Mouse (Mus musculus): ENCODE measurements around the gene Gpbar1. TPM values are rescaled to one million over a fixed set of nuclear protein-coding genes. Genes with fewer than 3 reads are reported as not detected.

Gene Gpbar1
- polyA plus RNA-seq, 2 experiments, result 0.57 to 1.1 TPM

DNA sequence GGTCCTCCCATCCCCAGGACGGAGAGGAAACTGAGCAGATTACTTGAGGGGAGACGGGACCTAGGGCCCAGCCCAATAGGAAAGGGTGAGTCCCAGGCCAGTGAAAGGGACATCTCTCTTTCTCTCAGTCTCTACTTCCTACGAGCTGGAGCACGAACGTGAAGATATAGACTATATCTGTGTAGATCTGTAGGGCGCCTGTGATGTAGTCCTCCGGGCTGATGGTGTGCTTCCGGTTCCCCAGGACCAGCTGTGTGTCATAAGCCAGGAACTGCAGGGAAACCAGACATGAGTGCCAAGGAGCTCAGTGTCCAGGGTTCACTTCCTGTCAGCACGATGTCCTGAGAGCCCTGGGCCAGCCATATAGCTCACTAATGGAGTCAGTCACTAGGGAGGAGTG lies 10.9 kb downstream of the Gpbar1 start:
- DNase-seq (ENCODE audit: low read depth in 3 of 3, low spot score in 3 of 3) (no peak), ATAC-seq (ENCODE audit: insufficient read depth) (no peak)
- WGBS (ENCODE audit: insufficient replicate concordance), result 69% methylated on average over 9 of the region's 9 CpGs

DNA sequence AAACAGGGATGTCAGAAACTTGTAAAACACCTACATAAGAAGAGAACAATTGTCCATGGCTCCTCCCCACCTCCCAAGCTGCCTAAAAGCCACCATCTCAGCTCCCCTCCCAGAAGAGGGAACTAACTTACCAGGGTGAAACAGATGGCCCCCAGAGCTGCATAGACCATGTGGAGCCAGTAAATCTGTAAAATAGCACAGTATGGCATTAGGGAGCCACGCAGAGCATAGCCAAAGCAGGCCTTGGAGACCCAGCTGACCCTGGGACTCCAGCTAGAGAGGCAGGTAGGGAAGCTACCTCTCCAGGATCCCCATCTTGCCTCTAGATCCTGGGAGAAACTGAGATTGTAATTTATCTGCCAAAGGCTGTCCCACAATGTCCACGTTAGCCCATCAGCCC lies 11.4 kb downstream of the Gpbar1 start:
- 63% methylated on average over 2 of the region's 2 CpGs for WGBS (ENCODE audit: insufficient replicate concordance)
- Histone ChIP-seq H3K4me1 (replicated peaks; ENCODE audit: control insufficient read depth in 2 of 2, insufficient read depth in 2 of 2, low read length in 1 of 2) (peaks cover 17 to 18% of the 10 kb centered on the region in 2 experiments), H3K36me3 (replicated peaks; ENCODE audit: control insufficient read depth, insufficient read depth, low read depth) (peaks cover 4% of the 10 kb centered on the region; the same call in 1 of the 2 replicates)

More for the DNA sequence above, 10.9 kb downstream of the Gpbar1 start:
- H3K4me2 ChIP-seq (ENCODE audit: low read depth), result no peak overlapping the region
- no peak overlapping the region for H3K9ac ChIP-seq (replicated peaks)
- no peaks in the 10 kb centered on the region for H3K27me3 ChIP-seq (ENCODE audit: control insufficient read depth, insufficient read depth, low read length)
- no peaks in the 10 kb centered on the region for H3K9me3 ChIP-seq (ENCODE audit: control insufficient read depth, low read length)
- no peak overlapping the region for H3K27ac ChIP-seq
- no peak overlapping the region for H3K4me3 ChIP-seq (ENCODE audit: insufficient read depth in 1 of 2, low read depth in 2 of 2, low read length in 2 of 2)
- no peak for TF ChIP-seq CTCF (IDR thresholded peaks at IDR 0.05; ENCODE audit: low read depth)
- TF ChIP-seq EP300 (IDR thresholded peaks at IDR 0.05; ENCODE audit: low read depth), result no peak
- H3K36me3 ChIP-seq (replicated peaks; ENCODE audit: control insufficient read depth, insufficient read depth, low read depth), result peaks cover 4% of the 10 kb centered on the region; the same call in 1 of the 2 replicates
- peaks cover 14% of the 10 kb centered on the region in 2 experiments for H3K4me1 ChIP-seq (replicated peaks; ENCODE audit: control insufficient read depth in 2 of 2, insufficient read depth in 2 of 2, low read length in 1 of 2)

DNA sequence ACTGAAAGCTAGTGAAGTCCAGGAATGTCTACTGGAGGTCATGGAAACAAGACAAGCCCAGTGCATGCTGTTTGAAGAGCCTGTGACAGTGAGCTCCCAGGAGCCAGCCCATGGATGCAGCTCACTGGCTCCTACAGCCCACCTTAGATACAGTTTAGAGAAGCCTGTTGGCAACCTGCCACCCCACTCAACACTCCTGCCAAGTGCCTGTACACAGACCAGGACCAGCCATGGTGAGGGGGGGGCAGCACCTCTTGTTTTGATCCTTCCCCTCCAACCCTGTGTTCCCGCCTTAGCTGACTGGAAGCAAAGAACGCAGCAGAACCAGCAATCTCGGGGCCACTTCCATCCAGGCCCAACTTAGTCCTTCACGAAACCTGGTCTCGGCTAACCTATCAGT lies 11.8 kb downstream of the Gpbar1 start:
- no peak overlapping the region for H3K4me3 ChIP-seq (ENCODE audit: insufficient read depth in 1 of 2, low read depth in 2 of 2, low read length in 2 of 2)
- no peaks in the 10 kb centered on the region for H3K9me3 ChIP-seq (ENCODE audit: control insufficient read depth, low read length)
- DNase-seq (ENCODE audit: low read depth in 3 of 3, low spot score in 3 of 3) (no peak), ATAC-seq (ENCODE audit: insufficient read depth) (no peak)
- TF ChIP-seq EP300 (IDR thresholded peaks at IDR 0.05; ENCODE audit: low read depth) (no peak), CTCF (IDR thresholded peaks at IDR 0.05; ENCODE audit: low read depth) (no peak)
- no peak overlapping the region for H3K4me2 ChIP-seq (ENCODE audit: low read depth)
- no peaks in the 10 kb centered on the region for H3K27me3 ChIP-seq (ENCODE audit: control insufficient read depth, insufficient read depth, low read length)
- WGBS (ENCODE audit: insufficient replicate concordance), result 81% methylated on average over 5 of the region's 5 CpGs
- no peak overlapping the region for H3K27ac ChIP-seq
- peaks cover 4% of the 10 kb centered on the region; the same call in 1 of the 2 replicates for H3K36me3 ChIP-seq (replicated peaks; ENCODE audit: control insufficient read depth, insufficient read depth, low read depth)
- H3K9ac ChIP-seq (replicated peaks), result no peak overlapping the region
- H3K4me1 ChIP-seq (replicated peaks; ENCODE audit: control insufficient read depth in 2 of 2, insufficient read depth in 2 of 2, low read length in 1 of 2), result peaks cover 21 to 22% of the 10 kb centered on the region in 2 experiments

More for the DNA sequence above, 11.4 kb downstream of the Gpbar1 start:
- Histone ChIP-seq H3K4me3 (ENCODE audit: insufficient read depth in 1 of 2, low read depth in 2 of 2, low read length in 2 of 2) (no peak overlapping the region), H3K4me2 (ENCODE audit: low read depth) (no peak overlapping the region), H3K27me3 (ENCODE audit: control insufficient read depth, insufficient read depth, low read length) (no peaks in the 10 kb centered on the region), H3K27ac (no peak overlapping the region), H3K9me3 (ENCODE audit: control insufficient read depth, low read length) (no peaks in the 10 kb centered on the region), H3K9ac (replicated peaks) (no peak overlapping the region)
- no peak for TF ChIP-seq EP300 (IDR thresholded peaks at IDR 0.05; ENCODE audit: low read depth)
- no peak for TF ChIP-seq CTCF (IDR thresholded peaks at IDR 0.05; ENCODE audit: low read depth)
- DNase-seq (ENCODE audit: low read depth in 3 of 3, low spot score in 3 of 3) (no peak), ATAC-seq (ENCODE audit: insufficient read depth) (no peak)

DNA sequence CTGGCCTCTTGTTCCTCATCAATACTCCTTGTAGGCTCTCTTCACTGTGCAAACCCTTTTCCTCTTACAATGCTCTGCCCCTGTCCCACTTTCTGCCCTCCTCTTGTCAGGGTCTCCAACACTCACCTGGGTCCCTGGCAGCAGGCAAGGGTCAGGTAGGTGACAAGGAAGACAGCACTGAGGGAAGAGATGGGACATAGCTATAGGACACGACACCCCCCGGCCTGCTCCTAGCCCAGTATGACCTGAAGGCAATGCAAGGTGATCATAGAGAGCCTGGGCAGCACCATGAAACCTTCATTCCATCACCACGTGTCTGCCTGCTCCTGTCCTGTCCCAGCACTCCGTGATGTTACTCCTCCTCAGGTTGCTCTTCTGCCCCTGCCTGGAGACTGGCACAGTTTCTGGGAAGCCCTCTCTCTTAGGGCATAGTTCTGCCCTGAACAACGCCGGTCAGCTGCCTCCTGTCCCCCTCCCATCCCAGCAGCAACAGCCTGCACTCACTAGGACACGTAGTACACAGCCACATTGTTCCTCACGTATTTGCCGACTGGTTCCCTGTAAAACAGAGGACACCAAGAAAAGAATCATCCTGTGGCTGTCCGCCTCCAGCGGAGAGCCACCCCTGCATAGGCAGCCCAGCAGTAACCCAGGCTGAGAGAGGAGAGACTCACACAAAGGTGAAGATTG lies 14.1 kb downstream of the Gpbar1 start:
- 81% methylated on average over 11 of the region's 11 CpGs for WGBS (ENCODE audit: insufficient replicate concordance)
- peaks cover 36 to 39% of the 10 kb centered on the region in 2 experiments for H3K4me1 ChIP-seq (replicated peaks; ENCODE audit: control insufficient read depth in 2 of 2, insufficient read depth in 2 of 2, low read length in 1 of 2)
- peaks cover 4% of the 10 kb centered on the region; the same call in 1 of the 2 replicates for H3K36me3 ChIP-seq (replicated peaks; ENCODE audit: control insufficient read depth, insufficient read depth, low read depth)
- H3K4me2 ChIP-seq (ENCODE audit: low read depth), result no peak overlapping the region
- DNase-seq (ENCODE audit: low read depth in 3 of 3, low spot score in 3 of 3) (no peak), ATAC-seq (ENCODE audit: insufficient read depth) (no peak)
- H3K27me3 ChIP-seq (ENCODE audit: control insufficient read depth, insufficient read depth, low read length), result no peaks in the 10 kb centered on the region
- H3K9me3 ChIP-seq (ENCODE audit: control insufficient read depth, low read length), result no peaks in the 10 kb centered on the region
- TF ChIP-seq EP300 (IDR thresholded peaks at IDR 0.05; ENCODE audit: low read depth), result no peak
- TF ChIP-seq CTCF (IDR thresholded peaks at IDR 0.05; ENCODE audit: low read depth), result no peak
- no peak overlapping the region for H3K27ac ChIP-seq
- H3K9ac ChIP-seq (replicated peaks), result no peak overlapping the region
- no peak overlapping the region for H3K4me3 ChIP-seq (ENCODE audit: insufficient read depth in 1 of 2, low read depth in 2 of 2, low read length in 2 of 2)

DNA sequence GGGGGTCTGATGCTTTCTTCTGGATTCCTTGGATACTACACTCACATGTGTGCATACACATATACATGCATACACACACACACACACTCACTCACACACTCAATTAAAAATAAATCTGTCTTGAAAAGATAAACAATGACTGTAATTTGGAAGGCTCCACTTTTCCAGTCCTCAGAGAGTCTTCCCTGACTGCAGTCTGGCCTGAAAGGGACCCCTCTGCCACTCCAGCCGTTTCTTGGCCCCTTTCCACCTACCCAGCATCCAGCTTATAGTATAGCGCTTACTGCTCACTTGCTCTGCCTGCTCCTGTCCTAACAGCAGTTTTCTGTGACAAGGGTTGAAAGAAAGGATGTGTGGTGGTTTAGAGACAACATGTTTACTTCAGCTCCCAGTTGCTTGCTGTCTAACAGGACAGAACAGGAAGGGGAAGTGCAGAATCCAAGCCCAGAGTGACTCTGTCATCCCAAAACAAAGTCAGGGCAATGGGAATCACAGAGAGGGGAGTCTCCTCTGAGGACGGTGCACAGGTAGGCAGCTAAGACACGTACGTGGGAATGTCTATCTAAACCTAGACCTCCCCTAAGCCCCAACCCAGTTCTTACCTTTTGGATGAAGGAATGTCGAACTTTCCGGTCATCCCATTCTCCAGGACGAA lies 15.1 kb downstream of the Gpbar1 start:
- TF ChIP-seq CTCF (IDR thresholded peaks at IDR 0.05; ENCODE audit: low read depth) (no peak), EP300 (IDR thresholded peaks at IDR 0.05; ENCODE audit: low read depth) (no peak)
- Histone ChIP-seq H3K4me1 (replicated peaks; ENCODE audit: control insufficient read depth in 2 of 2, insufficient read depth in 2 of 2, low read length in 1 of 2) (peaks cover 32 to 38% of the 10 kb centered on the region in 2 experiments), H3K36me3 (replicated peaks; ENCODE audit: control insufficient read depth, insufficient read depth, low read depth) (peaks cover 4% of the 10 kb centered on the region; the same call in 1 of the 2 replicates), H3K4me2 (ENCODE audit: low read depth) (no peak overlapping the region), H3K9ac (replicated peaks) (no peak overlapping the region), H3K27ac (no peak overlapping the region), H3K27me3 (ENCODE audit: control insufficient read depth, insufficient read depth, low read length) (no peaks in the 10 kb centered on the region), H3K4me3 (ENCODE audit: insufficient read depth in 1 of 2, low read depth in 2 of 2, low read length in 2 of 2) (no peak overlapping the region), H3K9me3 (ENCODE audit: control insufficient read depth, low read length) (no peaks in the 10 kb centered on the region)
- WGBS (ENCODE audit: insufficient replicate concordance), result 81% methylated on average over 8 of the region's 8 CpGs
- DNase-seq (ENCODE audit: low read depth in 3 of 3, low spot score in 3 of 3), result no peak
- ATAC-seq (ENCODE audit: insufficient read depth), result no peak
